Mouse (Mus musculus): Measurements from ENCODE around the gene Adgrv1.
"Not testable (repeated sequence)": the region's sequence is repeated elsewhere in the genome, so short reads cannot be mapped to it uniquely, and the experiment has no call there.

Adgrv1 gene

GRCm38 (mm10) chr13:81632720-81633415 lies at the start of gene Adgrv1:
Adgrv1 (minus strand) TSS chr13:81633154.
- peak; percentile 93 for DNase-seq (ENCODE audit: extremely low spot score)

- DNase-seq (ENCODE audit: extremely low spot score): no peak
Measured at GRCm38 (mm10) chr13:81675333-81675732, 42.4 kb upstream of the Adgrv1 start.

GRCm38 (mm10) chr13:81667713-81668112 lies 34.8 kb upstream of the Adgrv1 start:
- no peak for DNase-seq (ENCODE audit: extremely low spot score)

GRCm38 (mm10) chr13:81664331-81664698 lies 31.4 kb upstream of the Adgrv1 start:
- DNase-seq (ENCODE audit: extremely low spot score): no peak

GRCm38 (mm10) chr13:81663566-81664330 lies 30.8 kb upstream of the Adgrv1 start:
- no peak for DNase-seq (ENCODE audit: extremely low spot score)

- DNase-seq (ENCODE audit: extremely low spot score): no peak
Measured at GRCm38 (mm10) chr13:81658053-81658752, 25.2 kb upstream of the Adgrv1 start.

GRCm38 (mm10) chr13:81657351-81658052 lies 24.5 kb upstream of the Adgrv1 start, which contains the start of gene Lysmd3:
Lysmd3 (plus strand) TSS chr13:81657663.
- peak; percentile 95 for DNase-seq (ENCODE audit: extremely low spot score)

- DNase-seq (ENCODE audit: extremely low spot score): no peak
Measured at GRCm38 (mm10) chr13:81657008-81657350, 24.0 kb upstream of the Adgrv1 start.

GRCm38 (mm10) chr13:81656091-81656850 lies 23.3 kb upstream of the Adgrv1 start:
- peak; percentile 58 for DNase-seq (ENCODE audit: extremely low spot score)

GRCm38 (mm10) chr13:81650382-81650781 lies 17.4 kb upstream of the Adgrv1 start:
- not testable (repeated sequence) for DNase-seq (ENCODE audit: extremely low spot score)

GRCm38 (mm10) chr13:81646348-81646747 lies 13.4 kb upstream of the Adgrv1 start:
- no peak for DNase-seq (ENCODE audit: extremely low spot score)

GRCm38 (mm10) chr13:81644047-81644565 lies 11.2 kb upstream of the Adgrv1 start:
- no peak for DNase-seq (ENCODE audit: extremely low spot score)

- no peak for DNase-seq (ENCODE audit: extremely low spot score)
Measured at GRCm38 (mm10) chr13:81642491-81643149, 9.7 kb upstream of the Adgrv1 start.

- peak; percentile 61 for DNase-seq (ENCODE audit: extremely low spot score)
Measured at GRCm38 (mm10) chr13:81641289-81642045, 8.5 kb upstream of the Adgrv1 start.

GRCm38 (mm10) chr13:81640881-81641280 lies 7.9 kb upstream of the Adgrv1 start:
- DNase-seq (ENCODE audit: extremely low spot score): no peak

GRCm38 (mm10) chr13:81639624-81640023 lies 6.7 kb upstream of the Adgrv1 start:
- peak; percentile 49 for DNase-seq (ENCODE audit: extremely low spot score)

GRCm38 (mm10) chr13:81630566-81630965 lies 2.4 kb downstream of the Adgrv1 start:
- DNase-seq (ENCODE audit: extremely low spot score): no peak

GRCm38 (mm10) chr13:81629395-81629794 lies 3.6 kb downstream of the Adgrv1 start:
- peak; percentile 63 for DNase-seq (ENCODE audit: extremely low spot score)

- DNase-seq (ENCODE audit: extremely low spot score): no peak
Measured at GRCm38 (mm10) chr13:81628631-81629190, 4.2 kb downstream of the Adgrv1 start.

Measured in embryo, embryonic 9.5 days (tissue).